Mouse (Mus musculus): Measurements from ENCODE around the gene Lta.

The Lta gene

DNA sequence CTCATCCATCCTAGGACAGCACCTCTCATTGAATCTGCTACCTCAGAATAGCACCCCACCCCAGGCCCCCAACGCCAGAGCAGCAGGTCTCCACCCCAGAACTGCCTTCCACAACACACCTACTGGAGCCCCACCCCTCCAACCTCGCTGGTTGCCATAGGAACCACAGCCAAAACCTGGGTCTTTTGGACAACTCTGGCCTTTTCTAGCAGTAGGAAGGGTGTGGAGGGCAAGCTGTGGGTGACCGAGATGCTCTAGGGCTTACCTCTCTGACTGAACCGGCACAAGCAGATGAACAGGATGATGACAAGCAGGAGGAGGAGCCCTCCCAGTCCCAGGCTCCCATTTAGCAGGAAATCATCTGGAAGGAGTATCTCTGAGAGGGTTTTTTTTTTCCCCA, 18.5 kb downstream of the Lta start:
- in situ Hi-C loops (cut with MboI, MseI): no loop called here

- in situ Hi-C loops (cut with MboI, MseI): no loop called here
Measured at GRCm38 (mm10) chr17:35185639-35186611, 19.2 kb downstream of the Lta start.

DNA sequence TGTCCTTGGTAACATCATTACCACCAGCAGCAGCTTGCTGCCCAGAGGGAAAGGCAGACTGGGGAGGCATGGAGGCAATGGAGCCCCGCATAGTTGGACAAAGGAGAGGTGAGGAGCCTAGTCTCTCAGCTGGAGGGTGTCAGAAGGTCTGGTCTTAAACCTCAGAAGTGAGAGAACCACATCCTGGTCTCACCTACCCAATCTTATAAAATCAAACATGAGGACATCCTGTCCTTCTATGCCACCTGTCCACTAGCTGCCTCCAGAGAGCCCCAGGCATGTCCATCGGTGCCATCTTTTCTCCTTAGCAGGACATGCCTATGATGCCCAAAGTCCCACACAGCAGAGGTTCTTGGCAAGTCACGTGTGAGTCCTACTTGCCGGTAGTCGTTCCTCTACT, 25.1 kb downstream of the Lta start:
- in situ Hi-C loops (cut with MboI, MseI): no loop called here

DNA sequence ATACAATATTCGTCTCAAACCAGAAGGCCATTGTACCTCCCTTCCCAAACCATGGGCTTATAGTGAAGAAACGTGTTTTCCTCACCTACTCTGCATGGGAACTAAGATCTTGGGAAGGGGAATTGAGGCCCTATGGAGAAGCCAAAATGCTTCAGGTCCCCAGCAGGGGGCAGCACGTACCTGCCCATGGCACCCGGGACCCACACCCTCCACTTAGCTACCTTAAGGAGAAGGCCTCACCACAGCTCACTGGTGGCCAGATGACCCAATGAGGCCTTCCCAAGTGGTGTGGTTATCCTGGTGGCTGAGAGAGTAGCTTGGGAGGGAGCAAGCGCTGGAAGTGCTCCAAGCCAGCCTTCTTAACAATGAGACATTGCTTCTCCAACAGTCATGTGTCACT, 26.6 kb downstream of the Lta start:
- in situ Hi-C loops (cut with MboI, MseI): no loop called here

- in situ Hi-C loops (cut with MboI, MseI): no loop called here
Measured at GRCm38 (mm10) chr17:35175968-35176367, 29.2 kb downstream of the Lta start, which contains the start of gene Aif1. Aif1 (minus strand) TSS chr17:35176068.

DNA sequence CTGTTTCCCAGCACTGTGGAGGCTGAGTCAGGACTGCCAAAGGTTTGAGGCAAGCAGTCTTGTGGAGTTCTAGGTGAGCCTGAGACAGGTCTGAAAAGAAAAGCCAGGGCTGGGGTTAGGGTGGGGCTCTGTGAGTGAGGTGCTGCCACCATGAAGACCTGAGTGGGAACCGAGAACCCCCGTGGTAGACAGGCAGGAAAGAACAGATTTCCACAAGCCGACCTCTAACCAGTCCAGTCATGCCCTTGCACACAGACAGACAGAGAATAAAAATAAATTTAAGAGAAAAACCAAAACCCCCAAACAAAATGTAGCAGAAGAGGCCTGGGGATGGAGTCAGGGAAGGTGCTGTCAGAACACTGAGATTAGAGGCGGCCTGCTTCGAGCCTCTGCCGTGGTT, 29.8 kb downstream of the Lta start:
- in situ Hi-C loops (cut with MboI, MseI): no loop called here

- in situ Hi-C loops (cut with MboI, MseI): loop anchor here (5.0 kb wide), 1 partner anchor 58 kb away; the partner anchor contains the start of gene Atp6v1g2
Measured at GRCm38 (mm10) chr17:35174201-35174977, 30.8 kb downstream of the Lta start.

GRCm38 (mm10) chr17:35173329-35173728, 31.8 kb downstream of the Lta start:
- in situ Hi-C loops (cut with MboI, MseI): loop anchor here (5.0 kb wide), 1 partner anchor 59 kb away; the partner anchor contains the start of gene Atp6v1g2

- in situ Hi-C loops (cut with MboI, MseI): loop anchor here (5.0 kb wide), 1 partner anchor 60 kb away; the partner anchor contains the start of gene Atp6v1g2
Measured at GRCm38 (mm10) chr17:35172445-35173234, 32.5 kb downstream of the Lta start.

DNA sequence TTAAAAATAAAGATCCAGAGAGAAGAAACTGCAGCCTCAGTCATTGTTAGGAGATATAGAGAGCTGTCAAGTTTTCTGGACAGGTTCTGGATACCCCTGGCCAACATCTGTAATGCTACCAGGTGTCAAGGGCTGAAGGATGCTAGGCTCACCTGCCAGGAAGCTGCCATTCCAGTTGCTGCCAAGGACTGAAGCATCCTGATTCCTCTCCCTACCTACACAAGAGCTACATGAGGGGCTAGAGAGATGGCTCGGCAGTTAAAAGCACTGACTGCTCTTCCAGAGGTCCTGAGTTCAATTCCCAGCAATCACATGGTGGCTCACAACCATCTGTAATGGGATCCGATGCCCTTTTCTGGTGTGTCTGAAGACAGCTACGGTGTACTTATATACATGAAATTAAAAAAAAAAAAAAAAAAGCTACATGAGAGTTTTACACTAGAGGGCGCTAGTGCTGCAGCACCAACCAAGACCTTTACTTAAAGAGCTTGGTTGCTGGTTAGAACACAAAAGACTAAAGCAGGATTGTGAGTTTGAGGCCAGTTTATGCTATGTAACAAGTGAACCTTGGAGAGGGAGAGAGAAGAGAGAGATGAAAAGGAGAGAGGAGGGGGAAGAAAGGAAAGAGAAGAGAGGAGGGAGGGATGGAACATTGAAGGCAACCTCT, 36.5 kb downstream of the Lta start:
- in situ Hi-C loops (cut with MboI, MseI): no loop called here

GRCm38 (mm10) chr17:35167794-35168193, 37.4 kb downstream of the Lta start:
- in situ Hi-C loops (cut with MboI, MseI): no loop called here

- in situ Hi-C loops (cut with MboI, MseI): no loop called here
Measured at GRCm38 (mm10) chr17:35166352-35167035, 38.7 kb downstream of the Lta start.

DNA sequence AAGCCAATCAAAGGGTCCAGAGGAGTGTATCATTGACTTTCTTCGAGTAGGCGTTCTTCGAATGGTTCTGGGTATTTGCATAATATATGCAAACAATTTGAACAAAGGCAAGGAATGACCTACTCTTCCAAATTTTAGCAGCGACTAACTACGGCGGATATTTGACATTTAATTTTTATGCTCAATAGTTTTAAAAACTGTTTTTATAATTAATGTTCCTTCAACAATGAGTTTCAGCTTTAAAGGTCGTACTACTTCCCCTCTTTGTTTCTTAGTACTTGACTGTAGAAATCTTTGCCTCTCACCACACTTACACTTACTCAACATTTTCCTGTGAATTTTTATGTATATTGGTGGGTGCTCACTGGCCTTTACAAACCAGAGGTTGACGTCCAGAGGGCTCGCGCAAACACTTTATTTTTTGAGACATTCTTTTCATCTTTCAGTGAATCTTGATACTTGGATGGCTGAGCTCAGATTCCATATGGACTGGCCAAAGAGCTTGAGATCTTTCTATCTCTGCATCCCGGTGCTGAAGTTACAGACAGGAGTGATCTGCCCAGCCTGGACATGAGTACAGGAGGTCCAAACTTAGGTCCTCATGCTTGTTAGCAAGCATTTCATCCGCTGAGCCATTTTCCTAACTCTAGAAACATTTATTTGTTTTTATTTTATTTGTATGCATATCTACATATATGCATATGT, 39.5 kb downstream of the Lta start:
- in situ Hi-C loops (cut with MboI, MseI): no loop called here

GRCm38 (mm10) chr17:35164568-35165450, 40.3 kb downstream of the Lta start, which contains the start of gene Prrc2a:
Prrc2a (minus strand) TSS chr17:35164897.
- in situ Hi-C loops (cut with MboI, MseI): no loop called here

- in situ Hi-C loops (cut with MboI, MseI): no loop called here
Measured at GRCm38 (mm10) chr17:35164218-35164567, 41.0 kb downstream of the Lta start.

GRCm38 (mm10) chr17:35163326-35164081, 41.6 kb downstream of the Lta start:
- in situ Hi-C loops (cut with MboI, MseI): no loop called here

DNA sequence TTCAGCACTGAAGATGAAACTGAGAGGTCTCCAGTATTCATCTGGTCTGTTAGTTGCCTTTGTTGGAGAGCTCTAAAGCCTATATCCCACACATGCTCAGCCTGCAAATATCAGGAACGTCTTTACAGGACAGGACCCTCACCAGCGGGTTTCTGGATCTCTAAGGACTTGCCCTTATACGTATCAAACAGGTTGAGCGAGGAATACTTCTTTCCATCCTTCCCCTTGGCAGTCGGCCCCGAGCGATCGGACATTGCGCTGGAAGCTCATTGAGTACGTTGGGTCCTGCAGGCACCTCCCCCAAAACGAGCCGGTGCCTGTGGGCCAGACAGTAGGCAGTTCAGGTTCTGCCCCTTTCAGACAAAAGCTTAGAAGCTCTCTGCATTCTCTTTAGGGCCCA, 42.4 kb downstream of the Lta start:
- in situ Hi-C loops (cut with MboI, MseI): no loop called here

- in situ Hi-C loops (cut with MboI, MseI): no loop called here
Measured at GRCm38 (mm10) chr17:35162121-35162520, 43.0 kb downstream of the Lta start.
